Mouse (Mus musculus) megakaryocyte progenitor cell, adult 5-6 weeks (primary cell): ENCODE measurements around the gene 1700018F24Rik. TPM values are rescaled to one million over a fixed set of nuclear protein-coding genes. Genes with fewer than 3 reads are reported as not detected.
"Not testable (repeated sequence)": the region's sequence is repeated elsewhere in the genome, so short reads cannot be mapped to it uniquely, and the experiment has no call there.

Source experiments
- ATAC-seq: replicated peaks from 2 replicates; pipeline ENCODE4 v1.8.0; 2016; ENCODE audit warnings: mild to moderate bottlenecking, moderate TSS enrichment, inconsistent platforms; ENCODE audit not compliant: poor library complexity
- total RNA-seq, 2 experiments: library from RNA; stranded (forward) in 1 of 2; stranded (reverse) in 1 of 2; fragments of 157-497, 149-512 nt in 1 of 2; fragments of 200-1000 nt in 1 of 2; gene quantifications; 2 replicates each; pipeline versions ENCODE4 v1.2.3 to v1.2.4; 2015 to 2017

The 1700018F24Rik gene
- total RNA-seq, 2 experiments from 2014 or later: not detected

- ATAC-seq: no peak
These were observed 39.2 kb downstream of the 1700018F24Rik start for GRCm38 (mm10) chr5:145081866-145082613.

GRCm38 (mm10) chr5:145083201-145083600 lies 40.4 kb downstream of the 1700018F24Rik start:
- not testable (repeated sequence) for ATAC-seq

- peak; percentile 91 for ATAC-seq
These were observed 41.1 kb downstream of the 1700018F24Rik start, which contains the start of the genes Arpc1a and Kpna7 for GRCm38 (mm10) chr5:145083632-145084451. Gene Arpc1a, plus strand, starts transcription at chr5:145083830. Gene Kpna7, minus strand, starts transcription at chr5:145084030.

GRCm38 (mm10) chr5:145084822-145085221 lies 42.0 kb downstream of the 1700018F24Rik start:
- no peak for ATAC-seq

- no peak for ATAC-seq
These were observed 45.4 kb downstream of the 1700018F24Rik start for GRCm38 (mm10) chr5:145088186-145088585.

- ATAC-seq: peak; percentile 39
These were observed 47.1 kb downstream of the 1700018F24Rik start for GRCm38 (mm10) chr5:145089878-145090277.

Other genes with a start within 250 kb of the 1700018F24Rik start
- 2.7 and 3.5 TPM in 2 replicates for gene Smurf1, start 77.1 kb upstream of the 1700018F24Rik start, total RNA-seq (2015)
- 2.8 and 4.1 TPM in 2 replicates for gene Smurf1, start 77.1 kb upstream of the 1700018F24Rik start, total RNA-seq (2017)
- not detected in 2 replicates for gene Gm4871, start 10.2 kb upstream of the 1700018F24Rik start, total RNA-seq (2015)
- gene Gm4871, start 10.2 kb upstream of the 1700018F24Rik start, total RNA-seq (2017): not detected in 2 replicates
- 72.3 and 79.9 TPM in 2 replicates for gene Arpc1a, start 40.8 kb downstream of the 1700018F24Rik start, total RNA-seq (2015)
- gene Arpc1a, start 40.8 kb downstream of the 1700018F24Rik start, total RNA-seq (2017): 47.7 and 51.2 TPM in 2 replicates
- gene Kpna7, start 41.0 kb downstream of the 1700018F24Rik start, total RNA-seq (2015): not detected in 2 replicates
- not detected in 2 replicates for gene Kpna7, start 41.0 kb downstream of the 1700018F24Rik start, total RNA-seq (2017)
- gene Arpc1b, start 71.2 kb downstream of the 1700018F24Rik start, total RNA-seq (2015): 252 and 253 TPM in 2 replicates
- gene Arpc1b, start 71.2 kb downstream of the 1700018F24Rik start, total RNA-seq (2017): 169 and 205 TPM in 2 replicates
- gene Pdap1, start 97.2 kb downstream of the 1700018F24Rik start, total RNA-seq (2015): 61.3 and 66.9 TPM in 2 replicates
- gene Pdap1, start 97.2 kb downstream of the 1700018F24Rik start, total RNA-seq (2017): 152 and 264 TPM in 2 replicates
- gene Bud31, start 97.4 kb downstream of the 1700018F24Rik start, total RNA-seq (2015): 164 and 217 TPM in 2 replicates
- 218 and 231 TPM in 2 replicates for gene Bud31, start 97.4 kb downstream of the 1700018F24Rik start, total RNA-seq (2017)
- gene Ptcd1, start 124.1 kb downstream of the 1700018F24Rik start, total RNA-seq (2015): 7.3 and 7.7 TPM in 2 replicates
- gene Ptcd1, start 124.1 kb downstream of the 1700018F24Rik start, total RNA-seq (2017): 12.0 and 14.3 TPM in 2 replicates
- 20.6 and 22.3 TPM in 2 replicates for gene Cpsf4, start 124.2 kb downstream of the 1700018F24Rik start, total RNA-seq (2015)
- 37.8 and 43.8 TPM in 2 replicates for gene Cpsf4, start 124.2 kb downstream of the 1700018F24Rik start, total RNA-seq (2017)
- gene Atp5j2, start 149.1 kb downstream of the 1700018F24Rik start, total RNA-seq (2015): 353 and 371 TPM in 2 replicates
- 101 and 130 TPM in 2 replicates for gene Atp5j2, start 149.1 kb downstream of the 1700018F24Rik start, total RNA-seq (2017)
- gene Zkscan14, start 158.9 kb downstream of the 1700018F24Rik start, total RNA-seq (2015): 9.2 and 9.9 TPM in 2 replicates
- gene Zkscan14, start 158.9 kb downstream of the 1700018F24Rik start, total RNA-seq (2017): 27.6 and 30.1 TPM in 2 replicates
- gene Zkscan5, start 161.6 kb downstream of the 1700018F24Rik start, total RNA-seq (2015): 4.6 and 5.2 TPM in 2 replicates
- gene Zkscan5, start 161.6 kb downstream of the 1700018F24Rik start, total RNA-seq (2017): 5.7 and 7.6 TPM in 2 replicates
- gene Zfp655, start 188.7 kb downstream of the 1700018F24Rik start, total RNA-seq (2015): 39.7 and 45.3 TPM in 2 replicates
- 28.8 and 34.3 TPM in 2 replicates for gene Zfp655, start 188.7 kb downstream of the 1700018F24Rik start, total RNA-seq (2017)
- gene Zscan25, start 237.5 kb downstream of the 1700018F24Rik start, total RNA-seq (2015): 7.4 and 7.5 TPM in 2 replicates
- 5.2 and 9.3 TPM in 2 replicates for gene Zscan25, start 237.5 kb downstream of the 1700018F24Rik start, total RNA-seq (2017)